Mouse (Mus musculus) cortical plate, adult 2 months (tissue): ENCODE results near the gene Ssna1.

Source experiments
- CTCF ChIP-seq: fragments of 200-500 bp; IDR thresholded peaks from 2 replicates; pipeline ENCODE4 v1.5.1; 2011; ENCODE audit warnings: mild to moderate bottlenecking, control low read depth, low read length; ENCODE audit not compliant: insufficient read depth; ENCODE audit errors: extremely low read depth
- POLR2A ChIP-seq: fragments of 200-500 bp; IDR thresholded peaks from 2 replicates; pipeline ENCODE4 v1.6.1; 2011; ENCODE audit warnings: mild to moderate bottlenecking, low read length, control low read depth; ENCODE audit not compliant: insufficient read depth; ENCODE audit errors: extremely low read depth

DNA sequence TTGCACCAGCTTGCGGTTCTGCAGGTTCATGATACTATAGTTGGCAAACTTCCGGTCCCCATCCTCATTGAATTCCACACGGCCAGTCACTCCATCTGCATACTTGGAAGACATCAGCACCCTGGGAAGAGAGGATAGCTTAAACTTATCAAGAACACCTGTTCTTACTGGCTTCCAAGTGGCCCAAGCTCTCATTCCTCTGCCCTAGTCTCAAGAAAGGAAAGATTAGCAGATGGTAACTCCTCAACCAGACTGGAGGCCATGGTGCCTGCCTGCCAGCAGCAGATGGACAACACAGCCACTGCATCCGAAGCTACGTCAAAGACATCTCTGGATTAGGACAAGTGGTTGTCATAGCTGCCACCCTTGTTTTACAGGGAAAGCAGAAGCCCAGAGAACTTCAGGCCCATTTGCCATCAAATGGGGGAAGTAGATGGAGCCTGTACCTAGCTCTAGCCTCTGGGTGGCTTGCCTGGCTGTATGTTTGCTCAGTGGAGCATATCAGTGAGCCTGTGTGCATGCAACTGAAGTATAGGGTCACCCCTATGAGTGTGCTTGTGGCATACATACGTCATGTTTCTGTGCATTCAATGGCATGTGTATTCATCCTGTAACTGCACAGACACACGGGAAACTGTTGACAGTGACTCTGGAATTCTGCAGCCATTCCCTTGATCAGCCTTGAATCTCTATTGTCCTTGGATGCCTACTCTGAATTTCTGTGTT, 31.9 kb upstream of the Ssna1 start:
- TF ChIP-seq POLR2A (no peak), CTCF (no peak)
